Mouse (Mus musculus): Measurements from ENCODE around the gene Asic2. TPM values are rescaled to one million over a fixed set of nuclear protein-coding genes. Genes with fewer than 3 reads are reported as not detected.

Gene Asic2
- total RNA-seq, 1 experiment from 2014 or later: 1.9 TPM

DNA sequence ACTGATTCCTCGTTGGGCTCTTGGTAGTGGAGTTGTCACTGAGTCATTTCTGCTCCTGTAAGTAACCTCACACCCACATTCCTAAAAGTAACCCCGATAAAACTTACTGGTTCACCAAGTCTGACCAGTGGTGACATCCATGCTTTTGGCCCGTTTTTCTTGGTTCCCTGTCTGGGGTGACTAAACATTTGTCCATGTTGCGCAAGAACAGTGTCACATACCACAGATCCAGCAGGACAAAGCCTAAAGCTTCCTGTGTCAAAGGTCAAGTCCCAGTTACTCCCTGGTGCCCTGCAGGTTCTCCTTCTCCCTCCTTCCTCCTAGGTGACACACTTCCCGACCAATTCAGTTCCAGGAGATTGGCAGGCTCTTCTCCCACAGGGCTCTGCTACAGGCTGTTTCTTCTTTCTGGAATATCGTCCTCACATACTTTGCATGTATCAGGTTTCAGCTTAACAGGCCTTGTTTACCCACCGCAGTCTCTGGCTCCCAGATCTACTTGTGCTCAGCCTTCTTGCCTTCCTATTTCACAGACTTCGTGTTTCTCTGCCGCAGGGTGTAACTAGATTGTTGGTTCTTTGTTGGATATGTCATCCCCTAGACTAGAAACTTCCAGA, 991.9 kb downstream of the Asic2 start:
- no peak for DNase-seq

GRCm38 (mm10) chr11:80974616-80975015, 993.6 kb downstream of the Asic2 start:
- no peak for DNase-seq

DNA sequence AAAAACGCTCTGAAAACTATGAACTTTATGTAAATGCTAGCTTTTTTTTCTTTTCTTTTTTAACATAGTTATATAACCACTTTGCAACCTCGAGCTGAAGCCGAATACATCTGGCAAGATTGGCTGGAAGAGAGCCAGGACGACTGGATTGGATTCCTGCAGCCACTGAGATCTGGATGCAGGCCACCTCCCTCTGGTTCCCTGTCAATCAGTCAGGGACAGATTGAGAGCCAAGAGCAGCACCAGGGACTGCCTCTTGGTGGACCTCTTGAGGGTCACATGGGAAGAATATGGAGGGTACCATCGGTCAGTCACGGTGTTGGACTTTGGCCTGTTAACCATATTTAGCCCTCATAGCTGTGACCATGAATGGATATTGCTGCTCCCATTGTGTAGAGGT, 994.3 kb downstream of the Asic2 start:
- DNase-seq: peak; percentile 61

GRCm38 (mm10) chr11:80973273-80973672, 995.0 kb downstream of the Asic2 start:
- no peak for DNase-seq

DNA sequence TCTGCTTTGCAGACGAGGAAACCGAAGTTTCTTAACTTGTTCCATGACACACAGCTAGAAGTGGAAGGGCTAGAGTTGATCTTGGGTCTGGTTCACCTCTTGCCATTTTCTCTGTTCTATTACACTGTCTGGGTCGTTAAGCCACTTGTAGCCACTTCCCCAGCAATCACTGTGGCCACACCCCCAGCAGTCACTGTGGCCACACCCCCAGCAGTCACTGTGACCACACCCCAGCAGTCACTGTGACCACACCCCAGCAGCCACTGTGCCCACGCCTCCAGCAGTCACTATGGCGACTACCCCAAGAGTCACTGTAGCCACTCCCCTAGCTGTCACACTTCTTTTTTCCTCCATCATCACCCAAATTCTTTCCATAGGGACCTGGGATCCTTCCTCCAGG, 1000.7 kb downstream of the Asic2 start:
- no peak for DNase-seq

- no peak for DNase-seq
Measured at GRCm38 (mm10) chr11:80966040-80966439, 1002.2 kb downstream of the Asic2 start.

GRCm38 (mm10) chr11:80961326-80961725, 1006.9 kb downstream of the Asic2 start:
- no peak for DNase-seq

- no peak for DNase-seq
Measured at GRCm38 (mm10) chr11:80958086-80958671, 1010.1 kb downstream of the Asic2 start.

- DNase-seq: no peak
Measured at GRCm38 (mm10) chr11:80955915-80956314, 1012.3 kb downstream of the Asic2 start.

- no peak for DNase-seq
Measured at GRCm38 (mm10) chr11:80954147-80954546, 1014.1 kb downstream of the Asic2 start.

DNA sequence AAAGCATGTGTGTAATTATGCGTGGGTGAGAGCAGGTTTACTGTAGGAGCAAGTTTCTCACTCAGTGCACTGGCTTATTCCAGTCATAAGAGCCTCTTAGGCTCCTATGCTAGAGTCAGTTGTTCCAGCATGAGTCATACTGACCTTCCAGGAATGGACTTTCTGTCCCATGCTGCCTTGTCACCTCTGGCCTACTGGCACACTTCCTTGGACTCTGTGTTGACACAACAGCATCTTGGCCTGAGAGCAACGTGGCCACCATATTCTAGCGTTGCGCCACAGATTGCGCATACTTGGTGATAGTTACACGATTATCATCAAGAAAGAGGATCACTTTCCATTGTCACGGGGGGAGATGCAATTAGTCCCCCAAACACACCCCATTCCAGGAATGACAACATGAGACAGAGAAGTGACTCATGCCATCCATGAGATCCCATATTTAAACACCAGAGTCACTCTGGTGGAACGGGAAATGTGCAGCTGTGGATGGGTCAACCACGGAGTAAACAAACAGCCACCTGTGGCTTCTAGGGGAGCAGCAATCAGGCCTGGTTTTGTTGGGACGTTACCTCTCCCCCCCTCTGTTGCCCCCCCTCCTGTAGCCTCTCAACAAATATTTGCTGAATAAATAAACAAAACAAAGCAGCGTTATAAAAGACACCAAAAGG, 1019.1 kb downstream of the Asic2 start:
- DNase-seq: peak; percentile 7

DNA sequence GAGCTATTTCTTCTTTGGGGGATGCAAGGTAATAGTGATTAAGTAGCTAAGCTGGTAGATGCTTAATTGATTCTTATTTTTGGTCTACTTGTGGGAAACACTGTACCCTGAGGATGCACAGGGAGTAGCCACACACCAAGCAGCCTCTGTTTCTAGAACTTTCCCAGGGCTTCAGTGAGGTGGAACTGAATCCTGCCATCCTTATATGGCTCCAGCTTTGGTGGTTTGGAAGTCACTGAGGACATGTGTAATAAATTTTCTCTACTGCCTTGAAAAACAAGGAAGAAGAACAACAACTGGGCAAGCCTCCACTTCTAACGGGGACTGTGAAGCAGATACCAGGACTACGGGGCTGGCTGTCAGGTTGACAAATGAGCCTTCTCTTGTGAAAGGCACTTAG, 1020.2 kb downstream of the Asic2 start:
- no peak for DNase-seq

- DNase-seq: no peak
Measured at GRCm38 (mm10) chr11:80946163-80946562, 1022.1 kb downstream of the Asic2 start.

- no peak for DNase-seq
Measured at GRCm38 (mm10) chr11:80923286-80923951, 1044.8 kb downstream of the Asic2 start.

DNA sequence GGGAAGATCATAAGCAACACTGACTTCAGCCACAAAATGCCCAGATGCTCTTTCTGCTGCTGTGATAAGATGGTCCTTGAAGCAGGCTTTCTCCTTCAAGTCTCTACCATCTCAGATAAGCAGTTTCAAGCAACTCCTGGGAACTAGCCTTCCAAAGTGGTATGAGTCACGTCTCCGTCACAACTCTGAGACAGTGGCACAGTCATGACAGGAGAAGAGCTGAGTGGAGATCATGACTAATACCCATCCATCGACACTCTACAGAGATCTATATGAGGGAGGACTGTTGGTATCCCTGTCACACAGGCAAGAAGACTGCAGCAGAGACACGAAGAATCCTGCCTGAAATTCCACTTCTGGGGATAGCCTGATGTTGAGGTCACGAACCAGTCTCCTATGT, 1049.9 kb downstream of the Asic2 start:
- no peak for DNase-seq

DNA sequence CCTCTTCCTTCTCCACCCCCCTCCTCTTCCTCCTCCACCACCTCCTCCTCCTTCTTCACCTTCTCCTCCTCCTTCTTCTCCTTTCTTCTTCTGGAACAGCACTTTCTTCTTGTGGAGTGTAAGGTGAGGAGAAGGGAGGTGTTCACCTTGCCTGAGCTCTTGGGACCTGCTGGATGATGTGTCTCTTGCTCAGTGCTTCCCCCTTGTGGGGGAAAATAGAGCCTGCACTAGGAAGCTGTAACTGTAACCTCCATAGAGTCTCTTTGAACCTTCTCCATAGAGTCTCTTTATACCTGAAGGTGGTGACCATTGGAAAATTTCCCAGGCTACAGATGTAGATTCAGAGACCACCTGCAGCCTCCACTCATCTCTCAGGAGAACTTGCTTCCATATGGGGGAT, 1050.6 kb downstream of the Asic2 start:
- no peak for DNase-seq

DNA sequence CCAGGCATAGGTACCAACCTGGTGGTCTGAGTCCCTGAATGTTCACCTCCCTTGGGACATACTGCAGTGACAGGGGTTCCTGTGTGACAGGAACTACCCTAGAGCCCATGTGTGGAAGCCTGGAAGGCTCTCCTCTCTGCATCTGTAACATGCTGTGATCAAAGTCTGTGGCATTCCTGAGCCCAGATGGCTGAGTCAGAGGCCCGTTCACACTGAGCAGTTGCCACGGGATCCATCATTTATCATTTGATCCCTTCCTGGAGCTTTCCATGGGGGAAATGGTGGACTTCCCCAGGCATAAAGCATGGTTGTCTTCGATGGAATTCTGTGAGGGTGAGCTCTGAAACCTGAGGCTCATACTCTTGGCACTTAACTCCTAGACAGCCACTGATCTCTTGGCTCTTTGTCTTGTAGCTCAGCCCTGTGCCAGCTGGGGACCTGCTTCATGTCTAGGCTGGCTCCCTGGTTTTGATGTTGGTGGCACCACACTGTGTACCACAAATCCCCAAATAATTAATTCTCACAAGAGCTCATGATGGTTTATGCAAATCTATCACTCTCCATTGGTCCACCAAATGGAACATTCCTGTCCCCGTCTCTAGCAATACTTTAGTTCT, 1054.7 kb downstream of the Asic2 start:
- DNase-seq: no peak

DNA sequence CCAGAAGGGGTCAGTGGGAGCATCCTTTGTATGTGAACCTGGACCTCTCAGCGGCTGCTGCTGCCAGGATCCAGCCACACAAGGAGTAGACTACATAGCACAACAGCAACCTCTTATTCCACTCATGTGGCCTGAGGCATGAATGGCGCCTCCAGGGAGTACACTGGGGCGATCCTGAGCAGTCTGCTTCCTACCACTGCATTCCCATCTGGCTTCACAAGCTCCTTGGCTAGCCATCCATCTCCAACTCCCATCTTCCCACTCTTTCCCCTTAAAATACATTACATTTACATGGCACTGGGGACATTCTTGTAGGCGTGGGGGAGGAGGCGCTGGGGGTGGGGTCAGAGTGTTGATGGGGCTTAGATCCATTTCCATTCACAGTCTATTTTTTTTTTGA, 1055.5 kb downstream of the Asic2 start:
- no peak for DNase-seq

DNA sequence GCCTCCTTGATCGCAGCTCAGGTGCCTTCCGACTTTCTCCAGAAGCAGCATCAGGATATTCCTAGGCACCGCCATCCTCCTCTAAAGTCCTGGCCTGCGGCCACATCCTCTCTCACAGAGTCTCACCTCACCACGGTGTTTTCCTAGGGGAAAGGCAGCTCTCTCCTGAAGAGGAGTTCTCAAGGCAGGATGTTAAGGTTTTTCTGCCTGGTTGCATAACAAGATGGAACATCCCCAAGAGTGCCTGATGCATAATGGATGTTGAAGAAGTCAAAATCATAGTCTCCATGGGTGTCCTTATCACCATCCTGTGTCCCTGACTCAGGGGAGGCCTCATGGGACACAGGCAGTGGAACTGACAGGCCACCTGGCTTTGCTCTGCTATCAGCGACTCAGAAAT, 1060.4 kb downstream of the Asic2 start:
- DNase-seq: no peak

GRCm38 (mm10) chr11:80906456-80906855, 1061.8 kb downstream of the Asic2 start:
- DNase-seq: peak; percentile 75

DNA sequence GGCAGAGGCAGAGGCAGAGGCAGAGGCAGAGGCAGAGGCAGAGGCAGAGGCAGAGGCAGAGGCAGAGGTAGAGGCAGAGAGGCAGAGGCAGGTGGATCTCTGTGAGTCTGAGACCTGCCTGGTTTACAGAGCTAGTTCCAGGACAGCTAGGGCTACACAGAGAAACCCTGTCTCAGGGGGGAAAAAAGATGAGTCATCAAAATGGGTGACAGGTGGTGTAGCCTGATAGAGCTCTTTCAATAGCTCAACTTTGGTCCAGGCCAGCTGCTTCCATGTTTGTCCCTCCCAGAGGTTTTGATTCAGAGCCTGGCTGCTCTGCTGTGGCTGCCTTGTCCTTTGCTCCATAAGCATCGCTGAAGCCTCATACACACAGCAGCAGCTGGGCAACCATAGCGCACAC, 1063.7 kb downstream of the Asic2 start:
- DNase-seq: no peak

DNA sequence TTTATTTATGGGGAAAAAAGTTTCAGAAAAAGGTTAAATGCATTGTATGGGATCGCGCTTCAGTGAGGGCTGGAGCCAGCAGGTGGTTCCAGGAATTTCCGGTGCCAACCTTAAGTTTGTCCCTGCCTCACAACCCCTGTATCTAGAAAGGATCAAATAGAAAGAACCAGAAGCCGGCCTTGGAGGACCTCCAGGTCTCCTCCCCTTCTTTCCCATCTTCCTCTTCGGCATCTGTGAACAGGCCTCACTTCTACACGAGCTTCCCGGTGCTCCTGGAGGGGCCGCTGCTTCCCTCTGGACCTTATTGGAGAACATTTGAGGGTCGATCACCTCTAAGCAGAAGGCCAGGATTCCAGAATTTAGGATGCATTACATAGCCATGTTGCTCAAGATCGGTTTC, 1064.8 kb downstream of the Asic2 start:
- no peak for DNase-seq

DNA sequence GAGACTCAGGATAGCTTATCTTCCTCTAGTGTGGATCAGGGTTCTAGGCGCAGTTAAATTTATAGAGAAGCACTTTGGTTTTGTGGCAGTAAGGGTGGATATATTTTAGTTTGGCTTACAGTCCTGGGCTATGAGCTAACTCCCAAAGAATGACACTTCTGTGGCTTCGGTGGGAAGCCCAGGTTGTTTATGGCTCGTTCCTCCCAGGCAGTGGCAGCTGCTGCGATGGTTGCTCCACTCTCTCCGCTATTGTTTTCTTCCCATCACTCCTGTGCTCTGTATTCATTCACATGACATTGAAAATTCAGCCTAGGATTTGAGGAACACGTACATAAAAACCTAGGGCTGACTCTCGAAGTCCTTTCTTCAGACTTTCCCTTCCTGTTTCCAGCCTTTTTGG, 1065.6 kb downstream of the Asic2 start:
- no peak for DNase-seq
